Mouse (Mus musculus): ENCODE results near the gene Ttc8.

Ttc8 gene

GRCm38 (mm10) chr12:99028665-99029064, 108.3 kb downstream of the Ttc8 start:
- no peak for DNase-seq (ENCODE audit: low spot score in 2 of 2)

DNA sequence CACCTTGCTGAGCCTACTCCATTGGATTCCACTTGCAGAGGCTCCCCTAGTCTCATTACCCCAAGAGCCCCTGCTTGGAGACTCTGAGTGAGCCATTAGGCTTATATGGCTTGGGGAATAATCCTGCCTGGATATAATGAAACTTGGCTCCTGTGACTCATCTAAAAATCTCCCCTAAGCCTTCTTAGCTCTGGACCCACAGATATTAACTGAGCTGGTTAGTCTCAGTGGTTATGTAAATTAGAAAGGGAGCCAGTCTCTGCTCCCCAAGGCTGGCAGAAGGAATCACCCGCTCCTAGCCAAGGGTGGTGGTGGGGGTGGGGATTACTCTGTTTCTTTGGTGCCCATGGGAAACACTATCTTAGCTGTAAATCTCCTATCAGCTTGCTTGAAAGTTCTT, 109.6 kb downstream of the Ttc8 start:
- DNase-seq (ENCODE audit: low spot score in 2 of 2) = no peak

All from thymus, postnatal 10 days (tissue).